Mouse (Mus musculus) cerebellum, adult 8-10 months (tissue): ENCODE results near the gene Fmn2.

Experiments
- DNase-seq: peaks from one replicate; pipeline ENCODE4 v3.0.0; 2022

Gene Fmn2

DNA sequence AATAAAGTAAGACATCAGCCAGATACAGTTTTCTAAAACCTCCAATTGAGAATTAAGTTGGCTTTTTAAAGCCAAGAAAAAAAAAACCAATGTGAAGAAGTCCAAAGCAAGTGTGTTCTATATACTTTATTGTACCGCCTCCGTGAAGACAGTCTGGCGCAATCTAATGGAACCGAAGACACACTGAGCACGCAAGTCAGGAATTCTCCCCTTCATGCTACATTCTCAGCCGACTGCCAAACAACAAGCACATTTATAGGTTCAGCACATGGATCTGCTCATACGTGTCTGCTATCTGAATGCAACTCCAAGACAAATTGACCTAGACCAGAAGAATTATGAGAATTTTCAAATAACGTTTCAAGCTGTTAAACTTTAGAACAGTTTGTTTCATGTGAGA is 169.2 kb downstream of the Fmn2 start:
- DNase-seq: no peak

DNA sequence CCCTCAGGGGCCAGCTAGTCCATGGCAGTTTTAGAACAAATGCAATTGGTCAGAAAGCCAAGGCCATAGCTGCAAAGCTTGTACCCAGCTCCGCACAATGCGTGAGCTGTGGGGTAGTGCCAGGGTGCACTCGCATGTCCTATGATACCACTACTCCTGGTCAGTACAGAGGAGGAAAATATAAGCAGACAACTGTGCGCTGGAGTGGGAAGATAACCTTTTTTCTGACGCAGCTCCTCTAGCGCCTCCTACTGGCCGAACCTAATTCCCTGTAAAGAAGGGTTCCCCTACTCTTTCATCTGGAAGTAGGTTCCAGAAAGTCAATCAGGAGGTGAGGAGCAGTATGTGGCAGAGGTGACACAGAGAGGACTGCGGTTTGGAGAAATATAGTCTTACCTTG is 173.0 kb downstream of the Fmn2 start:
- DNase-seq: no peak

DNA sequence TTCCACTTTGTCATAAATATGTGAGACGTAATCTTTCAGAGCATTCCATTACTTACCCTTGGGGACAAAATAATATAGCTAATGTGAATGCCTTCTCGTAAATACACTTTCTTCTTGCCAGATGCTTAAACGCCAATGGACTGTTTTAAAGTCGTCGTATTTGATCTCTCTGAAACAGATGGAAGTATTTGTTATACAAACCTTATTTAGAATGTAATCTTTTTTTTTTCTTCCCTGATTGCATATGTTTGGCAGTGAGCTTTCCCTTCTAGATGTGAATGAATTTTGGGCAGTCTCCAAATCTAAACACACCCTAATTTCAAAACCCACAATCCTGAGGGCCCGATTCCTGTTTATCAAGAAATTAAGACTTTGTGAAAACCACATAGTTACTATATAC is 173.7 kb downstream of the Fmn2 start:
- no peak for DNase-seq

GRCm38 (mm10) chr1:174676187-174676586 is 174.6 kb downstream of the Fmn2 start:
- DNase-seq: no peak

GRCm38 (mm10) chr1:174677211-174677610 is 175.6 kb downstream of the Fmn2 start:
- no peak for DNase-seq

DNA sequence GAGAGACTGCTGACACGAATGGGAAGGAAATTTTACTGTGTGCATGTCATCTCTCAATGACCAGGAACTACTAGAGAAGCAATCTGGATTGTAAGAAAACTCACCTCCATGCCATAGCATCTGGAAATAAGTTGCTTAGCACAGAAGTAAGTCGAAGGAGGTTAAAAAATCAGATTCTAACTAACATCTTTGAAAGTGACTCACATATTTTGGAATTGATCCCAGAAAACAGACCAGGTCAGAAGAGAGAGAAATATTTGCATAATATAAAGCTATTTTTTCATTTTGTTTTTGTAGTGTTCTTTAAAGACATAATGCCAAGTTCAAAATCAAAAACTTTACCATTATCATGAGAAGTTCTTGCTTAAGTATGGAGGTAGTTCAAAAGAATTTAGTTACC is 187.7 kb downstream of the Fmn2 start:
- DNase-seq: no peak

GRCm38 (mm10) chr1:174700871-174701270 is 199.2 kb downstream of the Fmn2 start:
- no peak for DNase-seq

DNA sequence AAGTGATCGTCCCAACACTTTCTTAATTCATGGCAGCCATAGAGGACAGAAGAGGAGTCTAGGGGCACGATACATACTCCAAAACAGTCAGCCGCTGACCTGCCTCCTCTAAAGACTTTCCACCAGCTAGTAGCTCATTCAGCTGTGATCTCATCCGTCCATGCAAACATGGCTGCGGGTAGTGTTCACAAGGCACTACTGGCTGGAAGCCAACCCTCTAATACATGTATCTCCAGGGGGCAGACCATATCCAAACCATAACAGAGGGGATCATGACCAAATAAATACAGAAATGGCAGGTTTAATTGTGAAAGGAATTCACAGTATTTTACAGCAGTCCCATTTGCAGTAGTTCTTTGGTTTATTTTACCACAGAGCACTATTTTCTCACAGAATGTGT is 200.2 kb downstream of the Fmn2 start:
- no peak for DNase-seq

GRCm38 (mm10) chr1:174703909-174704308 is 202.3 kb downstream of the Fmn2 start:
- DNase-seq: no peak

DNA sequence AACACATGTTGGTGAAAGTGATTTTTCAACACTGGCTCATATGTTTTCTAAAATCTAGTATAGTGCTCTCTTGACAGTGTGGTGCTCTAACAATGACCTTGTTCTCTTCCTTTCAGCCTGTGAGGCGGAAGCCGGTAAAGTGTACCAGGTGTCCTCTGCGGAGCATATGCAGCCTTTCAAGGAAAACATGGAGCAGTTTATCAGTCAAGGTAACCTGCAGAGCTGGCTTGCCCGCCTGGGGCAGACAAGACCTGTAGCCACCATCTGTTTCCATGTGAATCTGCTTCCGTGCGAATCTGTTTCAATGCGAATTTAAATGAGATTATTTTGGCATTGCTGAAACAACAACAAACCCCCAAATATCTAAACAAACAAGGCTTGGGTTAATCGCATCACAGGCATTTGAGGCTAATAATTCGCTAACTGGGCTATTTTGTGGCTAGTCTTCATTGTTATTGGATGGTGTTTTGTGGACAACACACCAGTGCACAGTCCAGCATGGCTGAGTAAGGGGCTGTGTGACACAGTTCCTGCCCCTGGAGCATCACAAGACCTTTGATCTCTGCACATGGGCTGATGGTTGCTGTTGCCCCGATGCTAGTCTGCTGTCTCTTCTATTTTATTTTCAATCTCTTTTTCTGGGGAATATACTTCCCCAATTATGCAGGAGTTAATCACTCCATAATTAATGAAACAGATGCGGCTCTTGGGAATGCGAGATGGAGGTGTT is 218.3 kb downstream of the Fmn2 start:
- DNase-seq: peak; percentile 66

DNA sequence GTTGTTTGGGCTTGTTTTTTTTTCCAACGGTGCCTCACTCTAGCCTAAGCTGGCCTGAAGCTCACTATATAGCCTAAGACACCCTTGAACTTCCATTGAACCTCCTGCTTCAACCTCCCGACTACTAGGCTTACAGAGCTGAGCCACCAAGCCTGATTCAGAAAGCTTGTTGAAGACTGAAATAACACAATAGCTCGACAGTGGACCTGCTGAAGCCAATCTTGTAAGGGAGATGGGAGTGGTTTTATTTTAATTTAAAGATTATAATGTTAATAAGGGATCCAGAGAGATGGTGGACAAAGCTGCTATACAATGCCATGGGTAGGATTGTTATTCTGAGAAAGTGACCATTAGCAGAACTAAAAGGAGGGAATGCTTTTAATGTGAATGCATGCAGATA is 227.1 kb downstream of the Fmn2 start:
- no peak for DNase-seq

- no peak for DNase-seq
These were observed 231.1 kb downstream of the Fmn2 start for GRCm38 (mm10) chr1:174732715-174733114.

DNA sequence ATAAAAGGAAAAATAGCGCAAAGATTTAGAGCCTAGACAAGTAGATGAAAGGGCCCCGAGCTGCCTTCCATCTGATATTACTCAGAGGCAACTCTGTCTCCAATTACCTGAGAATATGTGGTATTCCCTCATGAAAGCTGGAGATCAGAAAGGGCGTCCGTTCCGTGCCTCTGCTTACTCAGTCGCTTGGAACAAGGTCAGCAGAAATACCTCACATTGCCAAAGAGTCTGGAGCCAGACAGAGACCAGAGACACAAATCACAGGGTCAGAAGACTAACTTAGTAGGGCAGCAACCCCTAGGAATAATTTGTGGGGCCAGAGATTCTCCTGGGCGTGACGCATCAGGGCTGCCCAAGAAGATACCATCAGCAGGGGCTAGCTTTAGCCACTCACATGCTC is 237.3 kb downstream of the Fmn2 start:
- no peak for DNase-seq

DNA sequence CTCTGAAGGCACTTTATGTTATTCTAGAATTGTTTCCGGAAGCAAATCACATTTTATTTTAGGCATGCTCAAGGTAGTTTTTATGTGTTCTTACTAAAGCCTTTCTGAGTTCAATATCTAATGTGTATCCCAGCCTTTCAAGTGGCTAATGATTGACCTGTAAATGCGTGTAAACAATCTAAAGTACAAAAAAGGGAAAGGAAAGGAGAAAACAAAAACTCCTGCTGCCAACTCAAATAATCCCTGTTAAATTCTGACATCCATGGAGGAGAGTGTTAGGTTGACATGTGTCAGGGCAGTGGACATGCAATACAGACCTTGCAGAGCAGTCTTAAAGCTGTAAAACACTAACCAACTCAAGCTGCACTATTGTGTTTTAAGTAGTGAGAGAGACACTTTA is 241.0 kb downstream of the Fmn2 start:
- DNase-seq: no peak

DNA sequence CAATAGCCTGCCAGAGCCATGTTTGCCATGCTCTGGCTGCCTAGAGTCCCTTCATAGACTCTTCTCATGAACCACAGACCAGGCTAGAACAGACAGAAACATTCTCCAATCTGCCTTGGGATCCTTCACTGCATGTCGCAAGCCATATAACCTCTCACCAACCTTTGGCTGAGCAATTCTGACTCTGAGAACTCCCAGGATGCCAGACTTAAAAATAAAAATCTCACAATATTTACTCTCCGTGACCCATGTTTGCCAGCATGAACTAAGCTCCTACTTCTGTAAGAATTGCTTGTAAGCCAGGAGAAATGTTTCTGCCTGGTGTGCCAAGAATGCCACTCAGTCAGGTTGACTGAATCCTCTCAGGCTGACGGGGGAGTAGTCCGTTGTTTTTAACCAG is 246.9 kb downstream of the Fmn2 start:
- DNase-seq: no peak

GRCm38 (mm10) chr1:174750893-174751461 is 249.4 kb downstream of the Fmn2 start:
- no peak for DNase-seq

DNA sequence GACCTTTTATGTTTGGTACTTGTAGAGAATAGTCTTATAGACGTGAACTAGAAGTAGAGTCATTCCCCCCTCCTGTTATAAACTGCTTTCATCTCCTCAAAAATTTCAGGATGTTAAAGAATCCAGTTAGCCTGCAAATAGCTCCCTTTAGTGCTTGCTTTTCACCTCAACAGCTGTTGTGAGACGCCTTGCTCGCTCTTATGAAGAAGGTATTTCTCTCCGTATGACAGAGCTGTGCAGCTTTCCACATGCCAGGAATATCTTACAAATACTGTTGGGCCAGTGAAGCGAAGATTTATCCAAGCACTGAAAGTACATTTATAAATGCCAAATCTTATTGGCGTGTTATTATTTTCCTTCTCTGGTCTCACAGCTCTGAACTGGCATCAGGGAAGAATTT is 257.7 kb downstream of the Fmn2 start:
- no peak for DNase-seq

GRCm38 (mm10) chr1:174765757-174766156 is 264.1 kb downstream of the Fmn2 start:
- DNase-seq: no peak

GRCm38 (mm10) chr1:174766852-174767251 is 265.2 kb downstream of the Fmn2 start:
- no peak for DNase-seq

DNA sequence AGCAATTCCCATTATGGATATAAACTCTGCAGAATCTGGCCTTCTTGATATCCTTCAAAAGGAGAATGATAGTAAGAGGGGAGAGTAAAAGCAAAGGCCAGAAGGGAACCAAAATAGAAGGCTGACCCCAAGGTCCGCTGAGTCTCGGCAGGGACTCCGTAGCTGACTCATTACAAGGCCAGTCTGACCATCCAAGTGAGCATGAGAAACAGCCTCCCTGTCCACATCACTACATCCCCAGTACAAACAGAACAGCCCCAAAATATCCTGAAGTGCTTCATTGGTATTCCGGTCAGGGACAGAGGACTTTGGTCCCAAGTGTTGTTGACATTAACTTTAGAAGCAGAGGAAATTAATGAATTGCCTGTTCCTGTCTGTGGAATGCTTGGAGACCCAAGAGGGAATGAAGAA is 270.3 kb downstream of the Fmn2 start:
- no peak for DNase-seq

DNA sequence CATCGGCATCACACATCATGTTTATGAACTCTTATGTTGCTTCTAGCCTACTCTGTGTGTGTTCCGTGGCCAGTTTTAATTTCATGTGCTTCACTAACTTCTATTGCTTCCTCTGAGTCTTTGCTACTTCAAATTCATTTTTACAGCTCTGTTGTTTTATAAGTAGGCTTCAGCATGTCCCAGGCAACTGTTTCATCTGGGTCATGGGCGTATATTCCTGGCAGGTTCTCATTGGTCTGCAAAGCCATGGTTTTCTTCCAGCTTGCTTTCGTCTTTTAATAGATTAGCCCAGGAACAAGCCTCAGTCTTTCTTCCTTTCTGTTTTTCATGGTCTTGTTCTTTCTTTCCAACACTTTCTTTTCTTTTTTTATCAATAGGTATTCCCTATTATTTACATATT is 279.4 kb downstream of the Fmn2 start:
- DNase-seq: no peak

- DNase-seq: no peak
These were observed 287.0 kb downstream of the Fmn2 start for GRCm38 (mm10) chr1:174788617-174789016.

GRCm38 (mm10) chr1:174811846-174812245 is 310.2 kb downstream of the Fmn2 start:
- DNase-seq: no peak

DNA sequence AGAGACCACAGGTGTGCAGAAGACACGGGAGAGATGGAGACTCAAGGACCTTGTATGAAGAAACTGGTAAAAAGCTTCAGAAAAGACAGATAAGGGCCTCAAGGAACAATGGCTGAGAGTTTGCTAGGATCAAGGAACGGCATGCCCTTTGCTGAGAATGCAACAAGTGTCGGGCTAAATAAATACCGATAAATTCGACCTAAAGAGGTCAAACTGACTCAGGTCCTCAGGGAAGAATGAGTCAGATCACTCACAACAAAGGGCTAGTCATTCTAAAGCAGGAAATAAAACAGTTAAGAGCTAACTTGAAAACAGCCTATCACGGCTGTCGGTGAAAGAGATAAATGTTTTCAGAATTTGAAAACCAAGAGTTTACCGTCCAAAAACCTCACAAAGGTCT is 324.9 kb downstream of the Fmn2 start:
- DNase-seq: no peak

- DNase-seq: no peak
These were observed 335.2 kb downstream of the Fmn2 start for GRCm38 (mm10) chr1:174836861-174837260.
